Mouse (Mus musculus): ENCODE results near the gene Lrrc10b. TPM values are rescaled to one million over a fixed set of nuclear protein-coding genes. Genes with fewer than 3 reads are reported as not detected.

Lrrc10b gene
- 0.06 TPM for polyA plus RNA-seq (2021)

DNA sequence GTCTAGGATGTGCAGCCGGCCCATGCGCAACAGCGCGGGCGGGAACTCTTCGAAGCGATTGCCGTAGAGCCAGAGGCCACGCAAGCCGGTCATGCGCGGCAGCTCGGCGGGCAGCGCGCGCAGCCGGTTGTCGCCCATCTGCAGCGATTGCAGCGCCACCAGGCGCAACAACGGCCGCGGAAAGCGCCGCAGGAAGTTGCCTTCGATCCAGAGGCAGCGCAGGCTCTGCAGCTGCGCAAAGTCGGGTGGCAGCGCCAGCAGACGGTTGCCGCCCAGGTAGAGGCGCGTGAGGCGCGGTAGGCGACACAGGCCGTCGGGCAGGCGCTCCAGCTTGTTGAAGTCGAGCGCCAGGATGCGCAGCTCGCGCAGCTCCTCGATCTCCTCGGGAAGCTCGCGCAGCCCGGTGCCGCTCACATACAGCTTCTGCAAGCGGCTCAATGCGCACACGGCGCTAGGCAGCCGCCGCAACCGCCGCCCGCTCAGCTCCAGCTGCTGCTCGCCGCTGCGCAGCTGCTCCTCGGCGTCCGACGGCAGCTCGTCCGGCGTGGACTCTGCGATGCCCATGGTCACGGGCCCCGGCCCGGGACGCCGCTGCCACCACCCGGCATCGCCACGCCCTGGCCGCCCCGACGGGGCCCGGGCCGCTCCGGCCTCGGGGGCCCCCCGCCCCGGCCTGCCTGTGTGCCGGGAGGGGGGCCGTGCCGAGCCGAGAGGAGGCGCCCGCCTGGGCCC lies at the start of gene Lrrc10b:
Gene Lrrc10b (minus strand): TSS at position 722 of the 732 bp plus-strand sequence.
- no peak for DNase-seq (ENCODE audit: low read depth, low spot score)
- in situ Hi-C loops (cut with MboI; ENCODE audit: low pct_unique_long_range_greater_than_20kb), result no loop called here
- CTCF ChIA-PET, result no interaction called here
- no peak for ATAC-seq
- TF ChIP-seq CTCF (IDR thresholded peaks at IDR 0.05), result no peak
- peaks cover 68% of the 10 kb centered on the region for H3K27me3 ChIP-seq
- POLR2A ChIA-PET, result interaction anchor here (0.8 kb wide), 1 partner anchor 26 kb away, joined by 3 read pairs; the partner anchor contains the start of gene Ppp1r32

DNA sequence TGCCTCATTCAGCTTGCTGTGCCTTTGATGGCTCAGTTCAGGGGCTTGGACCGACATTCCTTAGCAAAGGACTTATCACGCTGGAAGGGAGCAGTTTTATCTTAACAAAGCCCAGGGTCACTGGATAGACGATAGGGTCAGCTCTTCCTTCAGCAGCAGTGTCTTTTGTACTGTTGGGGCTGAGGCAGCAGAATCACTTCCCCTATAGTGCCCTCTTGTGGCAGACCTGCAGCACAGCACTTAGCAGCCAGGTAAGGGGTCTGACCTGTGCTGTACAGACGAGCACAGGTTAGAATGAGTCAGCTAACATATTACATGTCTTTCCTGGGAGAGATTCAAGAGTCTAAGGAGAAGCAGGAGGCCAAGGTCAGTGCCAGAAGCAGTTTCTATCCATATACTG lies 45.3 kb upstream of the Lrrc10b start:
- peak; percentile 90 for TF ChIP-seq CTCF (IDR thresholded peaks at IDR 0.05)
- in situ Hi-C loops (cut with MboI; ENCODE audit: low pct_unique_long_range_greater_than_20kb), result no loop called here
- no peaks in the 10 kb centered on the region for H3K27me3 ChIP-seq
- peak; percentile 65 for ATAC-seq
- DNase-seq (ENCODE audit: low read depth, low spot score), result no peak
- ChIA-PET CTCF (interaction anchor here (0.6 to 2.6 kb wide), 17 partner anchors 8 to 197 kb away, joined by 3 to 12 read pairs (median 3); partner anchors contain the start of gene Ppp1r32), POLR2A (interaction anchor here (0.6 kb wide), 1 partner anchor 17 kb away, joined by 3 read pairs; no protein-coding TSS in a partner anchor)

DNA sequence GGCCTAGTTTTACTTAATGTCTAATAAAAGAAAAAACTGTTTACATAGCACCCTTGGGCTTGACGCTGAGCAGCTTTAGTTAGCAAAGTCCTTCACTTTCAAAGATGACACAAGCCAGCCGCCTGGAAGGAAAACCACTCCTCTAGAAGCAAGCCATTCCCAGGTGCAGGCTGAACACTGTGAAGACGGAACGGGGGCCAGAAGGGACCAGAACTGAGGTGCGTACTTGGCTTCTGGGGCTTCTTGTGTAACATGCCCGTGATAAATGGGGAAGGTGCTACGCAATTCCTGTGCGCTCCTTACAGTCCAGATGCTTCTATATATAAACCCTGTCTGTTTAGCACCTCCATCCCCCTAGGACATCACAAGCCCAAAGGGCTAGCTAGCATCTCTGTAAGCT lies 43.3 kb upstream of the Lrrc10b start:
- CTCF ChIA-PET, result interaction anchor here (1.2 to 2.6 kb wide), 6 partner anchors 10 to 160 kb away, joined by 3 to 13 read pairs (median 8); no protein-coding TSS in a partner anchor
- no peak for TF ChIP-seq CTCF (IDR thresholded peaks at IDR 0.05)
- DNase-seq (ENCODE audit: low read depth, low spot score) (no peak), ATAC-seq (no peak)
- in situ Hi-C loops (cut with MboI; ENCODE audit: low pct_unique_long_range_greater_than_20kb), result no loop called here
- POLR2A ChIA-PET, result no interaction called here
- H3K27me3 ChIP-seq, result no peaks in the 10 kb centered on the region

- in situ Hi-C loops (cut with MboI; ENCODE audit: low pct_unique_long_range_greater_than_20kb), result no loop called here
- TF ChIP-seq CTCF (IDR thresholded peaks at IDR 0.05), result peak; percentile 49
- ChIA-PET CTCF (interaction anchor here (0.6 to 3.8 kb wide), 6 partner anchors 9 to 48 kb away, joined by 3 to 21 read pairs (median 6); no protein-coding TSS in a partner anchor), POLR2A (interaction anchor here (0.8 to 1.0 kb wide), 2 partner anchors 48 to 238 kb away, joined by 3 read pairs; no protein-coding TSS in a partner anchor)
- no peaks in the 10 kb centered on the region for H3K27me3 ChIP-seq
- DNase-seq (ENCODE audit: low read depth, low spot score) (peak; percentile 68), ATAC-seq (peak; percentile 99)
Observed at GRCm38 (mm10) chr19:10497512-10498160, 40.4 kb upstream of the Lrrc10b start.

- DNase-seq (ENCODE audit: low read depth, low spot score) (no peak), ATAC-seq (no peak)
- CTCF ChIA-PET, result interaction anchor here (0.6 to 3.8 kb wide), 4 partner anchors 9 to 47 kb away, joined by 3 to 21 read pairs (median 8); no protein-coding TSS in a partner anchor
- no peak for TF ChIP-seq CTCF (IDR thresholded peaks at IDR 0.05)
- POLR2A ChIA-PET, result no interaction called here
- H3K27me3 ChIP-seq, result no peaks in the 10 kb centered on the region
- in situ Hi-C loops (cut with MboI; ENCODE audit: low pct_unique_long_range_greater_than_20kb), result no loop called here
Observed at GRCm38 (mm10) chr19:10496976-10497375, 39.7 kb upstream of the Lrrc10b start.

GRCm38 (mm10) chr19:10495670-10496069 lies 38.4 kb upstream of the Lrrc10b start:
- DNase-seq (ENCODE audit: low read depth, low spot score) (no peak), ATAC-seq (no peak)
- H3K27me3 ChIP-seq, result no peaks in the 10 kb centered on the region
- CTCF ChIA-PET, result interaction anchor here (3.8 kb wide), 1 partner anchor 8 kb away, joined by 21 read pairs; no protein-coding TSS in a partner anchor
- POLR2A ChIA-PET, result no interaction called here
- TF ChIP-seq CTCF (IDR thresholded peaks at IDR 0.05), result no peak
- in situ Hi-C loops (cut with MboI; ENCODE audit: low pct_unique_long_range_greater_than_20kb), result no loop called here

GRCm38 (mm10) chr19:10486264-10486738 lies 29.0 kb upstream of the Lrrc10b start:
- peak; percentile 89 for TF ChIP-seq CTCF (IDR thresholded peaks at IDR 0.05)
- ChIA-PET POLR2A (interaction anchor here (1.4 kb wide), 1 partner anchor 34 kb away, joined by 4 read pairs; no protein-coding TSS in a partner anchor), CTCF (interaction anchor here (0.7 to 10.4 kb wide), 11 partner anchors 10 to 228 kb away, joined by 3 to 101 read pairs (median 4); no protein-coding TSS in a partner anchor)
- peak; percentile 76 for ATAC-seq
- no peak for DNase-seq (ENCODE audit: low read depth, low spot score)
- H3K27me3 ChIP-seq, result peaks cover 5% of the 10 kb centered on the region
- in situ Hi-C loops (cut with MboI; ENCODE audit: low pct_unique_long_range_greater_than_20kb), result loop anchor here (5.0 to 10.0 kb wide), 3 partner anchors 34 to 229 kb away; no protein-coding TSS in a partner anchor

DNA sequence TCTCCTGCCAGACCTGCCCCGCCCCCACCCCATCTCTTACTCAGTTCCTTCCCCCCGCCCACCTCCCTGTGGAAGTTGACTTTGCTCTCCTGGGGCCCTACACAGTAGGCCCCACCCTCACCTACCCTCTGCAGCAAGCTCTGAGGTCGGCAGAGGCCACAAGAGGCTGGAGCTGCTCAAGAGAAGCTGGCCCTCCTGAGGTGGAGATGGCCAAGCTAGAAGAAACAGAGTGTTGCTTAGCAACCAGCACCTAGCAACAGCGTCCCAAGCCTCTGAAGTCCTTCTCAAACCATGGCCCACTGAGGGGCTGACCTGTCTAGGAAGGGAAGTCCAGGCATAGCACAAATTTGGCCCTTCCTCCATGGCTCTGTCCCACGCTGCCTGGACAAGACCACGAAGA lies 25.4 kb upstream of the Lrrc10b start, which contains the start of gene Ppp1r32:
Gene Ppp1r32 (minus strand): TSS at position 226 of the 400 bp plus-strand sequence.
- CTCF ChIA-PET, result interaction anchor here (1.2 to 10.4 kb wide), 3 partner anchors 9 to 31 kb away, joined by 4 to 101 read pairs (median 6); no protein-coding TSS in a partner anchor
- no peak for ATAC-seq
- peaks cover 15% of the 10 kb centered on the region for H3K27me3 ChIP-seq
- POLR2A ChIA-PET, result interaction anchor here (0.8 kb wide), 1 partner anchor 26 kb away, joined by 3 read pairs; the partner anchor contains the start of gene Lrrc10b
- DNase-seq (ENCODE audit: low read depth, low spot score), result no peak
- no peak for TF ChIP-seq CTCF (IDR thresholded peaks at IDR 0.05)
- in situ Hi-C loops (cut with MboI; ENCODE audit: low pct_unique_long_range_greater_than_20kb), result loop anchor here (10.0 kb wide), 1 partner anchor 158 kb away; no protein-coding TSS in a partner anchor

- POLR2A ChIA-PET, result interaction anchor here (0.7 kb wide), 1 partner anchor 66 kb away, joined by 4 read pairs; no protein-coding TSS in a partner anchor
Observed at GRCm38 (mm10) chr19:10479541-10479940, 22.3 kb upstream of the Lrrc10b start.

DNA sequence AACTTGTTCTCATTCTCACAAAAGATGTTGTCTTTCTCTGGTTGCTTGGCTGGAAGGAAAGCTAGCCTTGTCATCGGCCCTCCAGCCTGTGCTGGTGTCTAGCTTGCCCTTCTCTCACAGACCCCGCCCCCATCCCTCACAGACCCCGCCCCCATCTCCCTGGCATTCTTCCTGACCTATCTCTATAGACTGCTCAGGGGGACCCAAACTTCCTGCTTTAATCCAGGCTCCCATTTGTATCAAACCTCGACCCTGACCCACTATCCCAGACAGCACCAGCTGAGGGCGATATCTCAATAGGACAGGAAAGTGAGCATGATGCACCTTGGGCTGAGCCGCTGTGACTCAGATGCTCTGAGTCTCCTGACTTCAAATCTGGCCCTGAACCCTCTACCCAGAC lies 16.5 kb upstream of the Lrrc10b start:
- CTCF ChIA-PET, result no interaction called here
- H3K27me3 ChIP-seq, result peaks cover 48% of the 10 kb centered on the region
- POLR2A ChIA-PET, result no interaction called here
- in situ Hi-C loops (cut with MboI; ENCODE audit: low pct_unique_long_range_greater_than_20kb), result no loop called here
- ATAC-seq (no peak), DNase-seq (ENCODE audit: low read depth, low spot score) (no peak)
- no peak for TF ChIP-seq CTCF (IDR thresholded peaks at IDR 0.05)

More at GRCm38 (mm10) chr19:10479541-10479940, 22.3 kb upstream of the Lrrc10b start:
- TF ChIP-seq CTCF (IDR thresholded peaks at IDR 0.05), result no peak
- no peak for DNase-seq (ENCODE audit: low read depth, low spot score)
- in situ Hi-C loops (cut with MboI; ENCODE audit: low pct_unique_long_range_greater_than_20kb), result no loop called here
- peaks cover 29% of the 10 kb centered on the region for H3K27me3 ChIP-seq
- CTCF ChIA-PET, result no interaction called here
- no peak for ATAC-seq
